Mouse (Mus musculus): ENCODE results near the gene Fbxo31.

DNA sequence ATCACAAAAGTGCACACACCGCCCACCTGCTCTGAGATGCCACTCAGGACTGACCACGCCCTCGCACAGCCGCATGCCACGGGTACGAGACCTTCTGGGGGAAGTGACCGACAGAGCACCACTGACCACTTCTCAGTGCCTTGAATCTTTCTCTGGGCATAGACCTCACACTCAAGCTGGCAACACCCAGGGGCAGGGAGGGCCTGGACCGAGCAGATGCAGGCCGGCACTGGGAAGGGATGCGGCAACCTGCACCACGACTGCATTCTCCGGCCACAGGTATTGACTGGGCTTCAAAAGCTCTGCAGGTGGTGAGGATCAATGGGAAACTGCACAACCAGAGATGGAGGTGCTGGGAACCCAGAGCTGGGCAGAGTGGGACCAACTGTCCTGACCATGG lies 23.8 kb upstream of the Fbxo31 start:
- TF ChIP-seq EP300 (IDR thresholded peaks at IDR 0.05; ENCODE audit: low read depth in 1 of 2, low read length in 2 of 2) (no peak), ETS1 (IDR thresholded peaks at IDR 0.05; ENCODE audit: low read depth, low read length) (no peak), TCF12 (IDR thresholded peaks at IDR 0.05; ENCODE audit: low read depth, low read length) (no peak), POLR2A (IDR thresholded peaks at IDR 0.05; ENCODE audit: control insufficient read depth in 1 of 2, insufficient read depth in 1 of 2, low read depth in 1 of 2, low read length in 2 of 2, poor library complexity in 1 of 2) (no peak), HCFC1 (IDR thresholded peaks at IDR 0.05; ENCODE audit: low read depth, low read length) (no peak)

All from MEL (cell line).